Mouse (Mus musculus): ENCODE measurements around the gene Gm8247.
"Not testable (repeated sequence)": the region's sequence is repeated elsewhere in the genome, so short reads cannot be mapped to it uniquely, and the experiment has no call there.

The Gm8247 gene

GRCm38 (mm10) chr14:44582853-44583252 is at the start of gene Gm8247:
Gene Gm8247, plus strand, starts transcription at chr14:44583153.
- DNase-seq: not testable (repeated sequence)

- not testable (repeated sequence) for DNase-seq
Observed at GRCm38 (mm10) chr14:44547961-44548360, 35.0 kb upstream of the Gm8247 start.

DNA sequence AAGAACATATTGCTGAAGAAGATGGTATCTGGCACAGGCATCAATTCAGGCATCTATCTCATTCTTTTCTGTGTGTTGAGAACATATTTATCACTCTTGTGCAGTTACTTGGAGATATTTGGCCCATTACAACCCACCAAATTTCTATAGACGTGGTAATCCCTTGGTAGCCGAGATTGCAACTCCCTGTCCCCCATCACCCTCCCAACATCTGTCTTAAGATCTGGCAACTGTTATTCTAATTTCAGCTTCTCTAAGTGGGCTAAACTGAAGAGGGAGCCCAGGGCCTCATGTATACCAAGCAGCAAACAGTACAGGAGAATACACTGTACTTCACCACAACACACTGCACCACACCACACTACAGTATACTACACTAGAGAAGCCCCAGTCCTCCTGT is 8.8 kb downstream of the Gm8247 start:
- DNase-seq: peak in 1 of 2 experiments; percentile 19

GRCm38 (mm10) chr14:44627737-44628136 is 44.8 kb downstream of the Gm8247 start, which contains the start of gene Gm5624:
Gene Gm5624, minus strand, starts transcription at chr14:44627938.
- DNase-seq: not testable (repeated sequence)

Measured in kidney, postnatal 25 days (tissue).